Mouse (Mus musculus) A20 (cell line): ENCODE measurements at regions not wholly inside any gene's neighbourhood (a gene's known extent, or its start where the extent isn't known, plus 50 kb on each side); places are given as distances from the start of the nearest gene placed in this dataset.

ENCODE experiments used
- DNase-seq: peaks from one replicate; pipeline ENCODE4 v3.0.0-alpha.2; 2011; ENCODE audit warnings: low read depth, low spot score

DNA sequence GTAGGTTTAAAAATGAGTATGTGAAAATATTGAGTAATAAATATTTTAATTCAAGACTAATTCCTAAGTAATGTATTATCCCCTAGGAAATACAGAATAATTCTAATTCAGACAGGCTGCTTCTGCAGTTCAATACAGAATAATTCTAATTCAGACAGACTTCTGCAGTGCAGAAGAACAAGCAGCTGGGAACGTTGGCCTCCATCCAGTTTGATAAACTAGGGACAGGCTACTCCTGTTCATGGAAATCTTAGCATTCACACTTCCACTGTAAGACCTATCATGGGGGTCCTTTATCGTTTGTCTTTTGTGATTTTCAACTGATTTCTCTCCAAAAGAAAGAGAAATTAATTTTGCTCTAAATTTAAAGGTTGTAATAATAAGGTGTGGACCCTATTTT is 319.2 kb downstream of the Kctd12 start:
- DNase-seq: no peak

- no peak for DNase-seq
Observed at GRCm38 (mm10) chr14:102660351-102660750, 322.1 kb downstream of the Kctd12 start.

GRCm38 (mm10) chr14:102656235-102656634 is 326.2 kb downstream of the Kctd12 start:
- no peak for DNase-seq

DNA sequence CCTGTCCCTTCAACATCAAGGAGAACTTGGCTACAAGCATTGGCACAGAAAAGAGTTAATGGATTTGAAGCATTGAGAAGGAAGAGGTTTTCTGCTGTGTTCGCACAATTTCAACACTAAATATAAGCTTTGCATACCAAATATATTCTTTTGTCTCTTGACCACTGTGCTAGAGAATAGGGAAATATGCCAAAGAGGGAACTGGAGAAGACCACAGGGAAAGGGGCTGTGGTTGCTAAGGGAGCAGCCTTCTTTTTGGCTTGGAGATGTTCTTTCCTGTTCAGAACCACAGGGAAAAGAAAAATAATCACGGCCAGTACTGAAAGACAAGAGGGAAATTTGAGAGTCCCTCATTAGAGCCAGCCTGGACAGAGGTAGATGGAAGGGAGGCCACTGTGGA is 352.8 kb downstream of the Kctd12 start:
- DNase-seq: no peak

DNA sequence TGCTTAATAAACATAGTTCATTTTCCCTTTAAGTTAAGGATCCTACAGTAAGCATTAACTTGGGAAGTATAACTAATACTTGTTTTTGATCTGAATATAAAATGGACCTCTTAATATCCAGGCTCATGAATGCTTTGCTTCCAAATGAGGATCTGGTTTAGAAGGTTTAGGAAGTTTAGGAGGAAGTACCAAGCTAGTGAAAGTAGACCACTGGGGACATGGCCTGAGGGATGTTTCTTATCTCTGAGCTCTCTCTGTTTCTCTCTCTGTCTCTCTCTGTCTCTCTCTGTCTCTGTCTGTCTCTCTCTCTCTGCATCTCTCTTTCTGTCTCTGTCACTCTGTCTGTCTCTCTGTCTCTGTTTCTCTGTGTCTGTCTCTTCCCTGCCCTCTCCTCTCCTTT is 360.9 kb downstream of the Kctd12 start:
- DNase-seq: no peak

DNA sequence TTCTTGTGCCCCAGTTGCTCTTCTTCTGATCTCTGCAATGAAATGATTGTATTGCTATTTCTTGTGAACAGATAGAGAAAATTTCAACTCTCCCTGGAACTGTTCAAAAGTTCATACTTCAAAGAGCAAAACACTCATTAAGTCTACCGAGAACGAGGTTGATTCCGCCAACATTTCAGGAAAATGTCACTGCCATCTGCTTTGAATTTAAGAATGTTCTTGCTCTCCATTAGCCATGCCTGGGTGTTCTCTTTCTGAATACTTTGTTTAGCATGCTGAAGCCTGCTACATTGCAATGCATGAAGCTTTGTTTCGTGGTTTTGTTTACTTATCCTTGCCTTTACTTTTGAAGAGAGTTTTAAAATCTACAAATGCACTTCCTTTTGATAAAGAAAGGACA is 363.4 kb downstream of the Kctd12 start:
- no peak for DNase-seq

DNA sequence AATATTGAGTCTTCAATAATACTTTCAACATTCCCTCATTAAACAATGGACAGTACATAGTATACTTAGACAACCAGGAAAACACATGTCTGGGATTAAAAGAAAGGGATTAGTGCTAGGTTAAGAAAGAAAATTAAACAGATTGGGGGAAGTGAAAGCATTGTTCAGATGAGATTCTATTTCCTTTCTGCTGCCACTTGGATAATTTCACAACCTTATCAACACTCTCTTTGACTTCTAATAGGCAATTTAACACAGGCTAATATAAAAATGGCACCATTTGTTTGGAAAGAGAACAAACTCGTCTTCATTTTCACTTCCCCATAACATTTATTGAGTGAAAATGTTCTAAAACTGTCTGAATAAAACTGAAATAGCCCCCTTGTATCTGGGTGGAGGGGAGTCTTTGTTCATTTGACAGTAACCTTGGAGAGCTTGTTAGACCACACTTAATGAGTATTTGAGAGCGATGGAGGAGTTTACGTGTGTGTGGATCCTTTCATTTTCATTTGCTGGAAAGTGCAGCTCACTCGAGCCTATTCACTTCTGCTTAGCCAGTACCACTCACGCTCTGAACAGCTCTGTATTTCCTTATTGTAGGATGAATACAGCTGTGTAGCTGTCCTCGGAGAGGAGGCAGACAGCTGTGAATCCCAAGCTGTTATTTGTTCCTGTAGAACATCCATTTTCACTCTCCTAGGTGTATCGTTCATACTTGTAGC is 366.7 kb downstream of the Kctd12 start:
- peak; percentile 68 for DNase-seq

DNA sequence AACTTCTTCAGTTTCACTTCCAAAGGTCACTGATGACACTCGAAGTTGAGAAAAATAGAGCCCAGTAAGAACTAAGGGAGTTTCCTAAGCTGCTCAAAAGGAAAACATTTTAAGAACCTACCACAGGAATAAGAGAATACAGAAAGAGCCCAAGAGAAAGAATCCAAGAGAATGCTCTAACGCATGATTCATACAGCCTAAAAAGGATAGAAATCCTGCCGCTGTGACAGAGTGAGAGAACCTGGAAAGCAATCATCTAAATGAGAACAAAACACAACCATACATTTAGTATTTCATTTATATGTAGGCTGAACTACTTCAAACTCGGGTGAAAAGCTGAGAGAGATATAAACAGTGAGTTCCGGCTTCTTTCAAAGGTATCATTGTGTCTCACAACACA is 376.4 kb downstream of the Kctd12 start:
- no peak for DNase-seq

- DNase-seq: no peak
Observed at GRCm38 (mm10) chr14:102594850-102595249, 387.6 kb downstream of the Kctd12 start.

GRCm38 (mm10) chr14:102553781-102554180 is 428.7 kb downstream of the Kctd12 start:
- no peak for DNase-seq

GRCm38 (mm10) chr14:102552598-102552997 is 429.8 kb downstream of the Kctd12 start:
- DNase-seq: no peak

- no peak for DNase-seq
Observed at GRCm38 (mm10) chr14:102524894-102525577, 457.4 kb downstream of the Kctd12 start.

DNA sequence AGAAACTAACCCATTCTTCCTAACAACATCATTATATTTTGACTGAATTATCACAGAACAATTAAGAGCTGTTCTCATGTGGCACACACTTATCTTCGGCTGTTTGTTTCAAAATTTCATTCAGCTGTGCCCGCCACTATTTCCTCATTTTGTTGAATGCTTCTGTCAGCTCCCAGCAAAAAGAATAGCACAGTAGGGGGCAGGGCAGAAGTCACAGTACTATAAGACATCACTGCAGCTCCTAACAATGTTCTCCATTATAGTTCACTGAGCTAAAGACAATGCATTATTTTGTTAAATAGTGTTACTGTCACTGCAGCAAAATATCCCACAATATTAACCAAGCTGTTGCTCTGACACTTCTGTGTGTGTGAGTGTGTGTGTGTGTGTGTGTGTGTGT is 465.7 kb downstream of the Kctd12 start:
- peak; percentile 32 for DNase-seq

- DNase-seq: no peak
Observed at GRCm38 (mm10) chr14:102514527-102514926, 467.9 kb downstream of the Kctd12 start.

- DNase-seq: no peak
Observed at GRCm38 (mm10) chr14:102512651-102513050, 469.8 kb downstream of the Kctd12 start.

DNA sequence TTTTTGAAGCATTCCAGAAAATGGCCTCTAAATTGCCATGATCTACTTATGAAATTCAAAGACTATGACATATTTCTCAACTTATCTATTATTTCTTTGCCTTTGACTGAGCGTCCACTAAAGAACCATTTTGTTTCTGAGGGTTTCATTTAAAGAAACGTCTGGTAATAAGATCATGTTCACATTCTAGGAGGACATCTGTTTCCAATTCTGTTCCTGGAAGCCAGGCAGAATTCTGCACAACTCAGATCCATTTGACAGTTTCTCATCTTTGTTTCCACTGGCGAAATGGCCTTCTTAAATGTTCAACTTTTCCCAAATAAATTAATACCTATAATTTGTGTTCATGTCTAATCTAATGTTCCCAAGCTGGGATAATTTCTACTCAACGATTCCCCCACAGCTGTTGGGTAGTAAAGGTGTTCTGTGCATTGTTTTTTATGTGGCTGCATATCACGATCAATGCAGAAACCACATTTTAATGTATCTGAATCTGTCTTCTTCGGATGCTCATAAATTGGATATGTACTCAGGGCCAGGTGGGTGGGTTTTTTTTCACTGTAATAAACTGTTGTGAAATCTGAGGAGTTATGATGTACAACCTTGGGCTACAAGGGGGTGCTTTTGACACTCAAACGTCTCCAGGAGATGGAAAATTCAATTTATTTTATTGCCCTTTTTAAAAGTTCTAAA is 470.6 kb downstream of the Kctd12 start:
- DNase-seq: no peak

GRCm38 (mm10) chr14:102510387-102510786 is 472.1 kb downstream of the Kctd12 start:
- DNase-seq: peak; percentile 67

DNA sequence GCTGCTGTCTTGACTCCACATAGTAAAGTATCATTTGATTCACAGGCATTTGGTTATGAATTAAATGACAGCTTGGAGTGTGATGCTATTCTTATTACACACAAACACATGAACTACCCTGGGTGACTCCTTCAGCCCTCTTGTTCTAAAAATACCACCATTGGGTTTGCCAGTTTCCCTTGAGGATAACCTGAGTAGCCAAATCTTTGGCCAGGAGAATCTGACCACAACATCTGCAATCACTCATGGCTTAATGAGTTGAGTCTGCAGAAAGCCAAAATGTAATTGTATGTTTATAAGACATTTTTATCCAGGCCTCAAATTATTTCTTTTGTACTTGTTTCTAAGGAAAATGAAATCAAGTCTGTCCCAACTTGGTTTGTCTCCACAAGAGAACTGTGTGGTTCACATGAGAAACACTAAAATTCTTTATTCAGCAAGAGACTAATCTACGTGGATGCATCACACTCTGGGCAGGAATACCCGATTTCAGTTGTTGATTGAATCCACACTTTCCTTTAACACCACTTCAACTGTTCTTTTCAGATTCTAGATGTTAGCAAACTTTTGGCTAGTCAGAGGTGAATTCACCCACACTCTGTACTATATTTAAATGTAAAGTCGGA is 476.6 kb downstream of the Kctd12 start:
- no peak for DNase-seq

DNA sequence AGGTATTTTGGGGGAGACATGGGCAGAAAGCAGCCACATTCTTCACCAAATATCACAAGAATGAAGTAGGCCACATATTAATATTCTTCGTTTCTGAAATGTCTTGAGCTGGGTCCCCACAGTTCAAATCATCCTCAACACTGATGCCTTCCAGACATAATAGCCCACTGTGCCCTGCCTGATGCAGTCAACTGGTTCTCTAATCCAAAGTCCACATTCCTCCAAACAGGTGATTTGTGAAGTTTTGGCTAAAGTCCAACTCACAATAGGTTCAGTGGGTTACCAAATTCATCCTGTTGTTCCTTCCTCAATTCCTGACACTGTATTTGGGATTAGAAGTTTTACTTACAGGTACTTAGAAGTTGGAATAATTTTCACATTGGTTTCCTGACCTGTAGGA is 485.3 kb downstream of the Kctd12 start:
- no peak for DNase-seq

DNA sequence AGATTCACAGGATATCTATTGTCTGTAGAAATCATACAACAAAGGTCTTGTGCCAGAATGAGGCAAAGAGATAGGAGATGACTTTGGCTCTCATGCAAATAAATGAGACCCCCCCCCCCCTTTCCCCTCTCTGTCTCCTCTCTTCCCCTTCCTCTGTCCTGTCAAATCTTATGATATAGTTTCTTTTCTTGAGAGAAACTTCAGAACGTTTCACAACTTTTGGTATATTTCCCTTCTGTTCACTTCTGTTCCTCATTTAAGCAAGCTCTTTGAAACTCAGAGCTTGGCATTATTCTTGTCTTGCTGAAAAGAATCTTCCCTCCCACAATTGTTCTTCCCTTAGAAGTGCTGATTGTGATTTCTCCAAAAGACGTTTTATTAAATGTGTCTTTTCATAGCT is 490.1 kb downstream of the Kctd12 start:
- DNase-seq: no peak

DNA sequence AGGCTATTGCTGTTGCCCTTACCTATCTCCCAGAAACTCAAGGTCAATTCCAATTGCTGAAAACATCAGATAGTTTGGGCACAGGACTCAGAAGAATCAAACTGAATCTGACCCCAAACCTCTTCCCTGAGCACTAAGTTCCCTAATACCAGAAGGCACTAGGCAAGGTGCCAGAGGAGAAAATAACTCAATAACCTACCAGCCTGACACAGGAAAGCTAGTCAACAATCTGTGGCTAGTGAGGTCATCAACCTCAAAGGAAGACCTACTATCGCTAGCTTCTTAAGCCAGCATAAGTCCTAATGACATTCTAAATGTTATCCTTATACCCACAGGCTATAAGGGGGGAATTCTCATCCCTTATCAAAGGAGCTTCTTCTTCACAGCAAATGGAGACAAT is 491.2 kb downstream of the Kctd12 start:
- no peak for DNase-seq

GRCm38 (mm10) chr14:102477162-102477561 is 505.3 kb downstream of the Kctd12 start:
- no peak for DNase-seq
